8 mouse cellular contexts compared by ENCODE assay signal in genomic region chr8:11635012-11635577, GRCm38 (mm10). TPM values are rescaled to one million over a fixed set of nuclear protein-coding genes. Genes with fewer than 3 reads are reported as not detected.
DNase-seq lines count a peak whose midpoint lies in the region; ATAC-seq and TF ChIP-seq lines count a peak whose summit lies in the region.

No protein-coding gene starts in this region.

- TF ChIP-seq CTCF in cortical plate, adult 2 months (IDR thresholded peaks at IDR 0.05; ENCODE audit: extremely low read depth, insufficient read depth, low read length): no peak

- H3K4me3 ChIP-seq in cortical plate, adult 2 months (ENCODE audit: insufficient read depth, low read length): peak overlapping the region; percentile 80

- peak overlapping the region; percentile 88 for H3K27ac ChIP-seq in cortical plate, adult 2 months (ENCODE audit: insufficient read depth, low read length)

- intact Hi-C loops in left cerebral cortex, postnatal 14 days (cut with DNase I): loop anchor here (2.0 to 5.0 kb wide), 2 partner anchors 62 to 78 kb away; no protein-coding TSS in a partner anchor

- peak; percentile 15; the same call in 1 of the 2 replicates for TF ChIP-seq POLR2A in cortical plate, adult 2 months (IDR thresholded peaks at IDR 0.05; ENCODE audit: extremely low read depth, insufficient read depth, low read length)

- H3K4me1 ChIP-seq in cortical plate, adult 2 months (ENCODE audit: control insufficient read depth, insufficient read depth, low read length): no peaks in the 10 kb centered on the region

- ATAC-seq in inflammation-experienced regulatory T-cells, adult 6 months: peak; percentile 49
- peak; percentile 57 for ATAC-seq in megakaryocyte-erythroid progenitor cell, adult 5-6 weeks (replicated peaks; ENCODE audit: low FRiP score, low TSS enrichment, poor library complexity, severe bottlenecking)

- DNase-seq in adrenal gland, adult 18-20 months (ENCODE audit: low spot score in 2 of 2): peak; percentile 83
- DNase-seq in gastrocnemius, postnatal 10 days: peak; percentile 87
- peak; percentile 86 to 88 for DNase-seq in left cerebral cortex, postnatal 14 days (ENCODE audit: low spot score in 2 of 2)
- DNase-seq in right cerebral cortex, postnatal 36 days (ENCODE audit: low spot score in 2 of 2): peak; percentile 71 to 79
- peak; percentile 84 to 87 for DNase-seq in urinary bladder, postnatal 4 days (ENCODE audit: low spot score in 2 of 2)

RNA-seq across cellular contexts. Expression of gene Ankrd10, which starts 0.5 kb away (rescaled TPM):
- 10 to 100 TPM; 39.5 to 46.3 TPM for total RNA-seq in adrenal gland, adult 18-20 months (2021)
- polyA plus RNA-seq in cortical plate, adult 2 months (2012; rRNA removed): 65.9 and 67.2 TPM in 2 replicates
- 10 to 100 TPM; 43.6 to 52.5 TPM for total RNA-seq in gastrocnemius, postnatal 10 days (2021)
- polyA plus RNA-seq in inflammation-experienced regulatory T-cells, adult 6 months (2017; shearing (Covaris generic)): 10 to 100 TPM; 45.0 to 72.2 (median 70.9) TPM
- 10 to 100 TPM; 50.7 to 61.4 TPM for total RNA-seq in left cerebral cortex, postnatal 14 days (2021)
- 69.7 and 75.0 TPM in 2 replicates for total RNA-seq in megakaryocyte-erythroid progenitor cell, adult 5-6 weeks (2014; fragmentation: Nextera tagmentation)
- 43.0 and 66.4 TPM in 2 replicates for total RNA-seq in megakaryocyte-erythroid progenitor cell, adult 5-6 weeks (2017)

Comparison
In these comparisons a context has a peak if more than half of its experiments do, and no peak if none do; other contexts are left out.
1. Peak in every context shown above with its lines: DNase-seq, ATAC-seq, H3K4me3 ChIP-seq and H3K27ac ChIP-seq.